ENCODE assay signal across 8 mouse cellular contexts in the genomic region with DNA sequence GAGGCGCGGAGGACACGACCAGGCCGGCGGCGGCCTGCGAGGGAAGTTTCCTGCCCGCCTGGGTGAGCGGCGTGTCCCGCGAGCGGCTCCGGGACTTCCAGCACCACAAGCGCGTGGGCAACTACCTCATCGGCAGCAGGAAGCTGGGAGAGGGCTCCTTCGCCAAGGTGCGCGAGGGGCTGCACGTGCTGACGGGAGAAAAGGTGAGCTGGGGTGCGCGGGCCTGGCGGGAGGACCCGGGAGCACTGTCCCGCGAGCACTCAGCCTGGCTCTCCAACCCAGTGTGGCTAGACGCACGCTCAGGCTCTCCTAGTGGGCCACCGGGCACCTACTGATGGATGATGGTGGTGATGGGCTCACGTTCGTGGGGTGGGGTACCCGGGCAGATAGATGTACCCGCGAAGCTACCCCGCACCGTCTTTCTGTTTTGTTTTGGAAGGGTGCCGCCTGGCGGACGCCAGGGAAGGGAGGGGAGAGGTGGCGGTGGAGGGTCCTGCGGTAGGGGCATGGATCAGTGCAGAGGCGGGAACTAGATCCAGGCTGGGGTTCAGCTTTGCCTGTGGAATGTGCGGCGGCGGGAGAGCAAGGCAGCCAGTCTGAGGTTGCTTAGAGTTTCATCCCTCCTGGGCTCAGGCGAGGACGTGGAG. TPM values are rescaled to one million over a fixed set of nuclear protein-coding genes. Genes with fewer than 3 reads are reported as not detected.
DNase-seq lines count a peak whose midpoint lies in the region; ATAC-seq and TF ChIP-seq lines count a peak whose summit lies in the region.

No protein-coding gene starts in this region.

- 0% methylated on average over 49 of the region's 49 CpGs for WGBS in forebrain, embryonic 16.5 days
- under 1% methylated on average over 49 of the region's 49 CpGs for WGBS in hindbrain, embryonic 15.5 days
- WGBS in limb, embryonic 15.5 days, result under 1% methylated on average over 49 of the region's 49 CpGs
- under 1% methylated on average over 39 of the region's 49 CpGs for WGBS in midbrain, postnatal 0 days

- no peaks in the 10 kb centered on the region for H3K9me3 ChIP-seq in forebrain, embryonic 16.5 days (ENCODE audit: control insufficient read depth, low read length)
- H3K9me3 ChIP-seq in hindbrain, embryonic 15.5 days, result no peaks in the 10 kb centered on the region
- H3K9me3 ChIP-seq in limb, embryonic 15.5 days, result no peaks in the 10 kb centered on the region
- no peaks in the 10 kb centered on the region for H3K9me3 ChIP-seq in midbrain, postnatal 0 days (ENCODE audit: low read length)

- H3K27ac ChIP-seq in forebrain, embryonic 16.5 days (ENCODE audit: low read length), result peak overlapping the region; percentile 99
- H3K27ac ChIP-seq in hindbrain, embryonic 15.5 days (replicated peaks), result peak overlapping the region; percentile 90
- peak overlapping the region; percentile 97 for H3K27ac ChIP-seq in limb, embryonic 15.5 days
- peak overlapping the region; percentile 80 for H3K27ac ChIP-seq in midbrain, postnatal 0 days (ENCODE audit: low read depth, low read length)

- H3K9ac ChIP-seq in forebrain, embryonic 16.5 days (replicated peaks; ENCODE audit: low read depth, low read length), result peak overlapping the region; percentile 96
- H3K9ac ChIP-seq in hindbrain, embryonic 15.5 days, result peak overlapping the region; percentile 85
- H3K9ac ChIP-seq in limb, embryonic 15.5 days, result peak overlapping the region; percentile 86
- peak overlapping the region; percentile 82 for H3K9ac ChIP-seq in midbrain, postnatal 0 days (replicated peaks; ENCODE audit: low read length, poor library complexity, severe bottlenecking)

- DNase-seq in adrenal gland, adult 18-20 months (ENCODE audit: low spot score in 2 of 2), result peak; percentile 43 to 45
- DNase-seq in adrenal gland, adult 8-10 months, result no peak
- DNase-seq in brain, embryonic 14.5 days (ENCODE audit: low read depth), result peak; percentile 86
- peak; percentile 46 for DNase-seq in midbrain, postnatal 0 days (ENCODE audit: low spot score)
- peak; percentile 21 for DNase-seq in testis, postnatal 14 days (ENCODE audit: low spot score)

- peak overlapping the region; percentile 93 for H3K4me3 ChIP-seq in forebrain, embryonic 16.5 days (replicated peaks; ENCODE audit: low read length)
- H3K4me3 ChIP-seq in hindbrain, embryonic 15.5 days, result peak overlapping the region; percentile 93
- H3K4me3 ChIP-seq in limb, embryonic 15.5 days, result peak overlapping the region; percentile 84
- peak overlapping the region; percentile 87 for H3K4me3 ChIP-seq in midbrain, postnatal 0 days (ENCODE audit: low read depth, low read length)

- TF ChIP-seq CTCF in brain, embryonic 14.5 days (IDR thresholded peaks at IDR 0.05; ENCODE audit: borderline replicate concordance, extremely low read depth, insufficient read depth, insufficient read length), result peak; percentile 65; the same call in 1 of the 2 replicates
- peak; percentile 67 for TF ChIP-seq CTCF in midbrain, postnatal 0 days (IDR thresholded peaks at IDR 0.05)

- H3K36me3 ChIP-seq in forebrain, embryonic 16.5 days (ENCODE audit: control insufficient read depth, insufficient read depth), result peaks cover 9% of the 10 kb centered on the region; the same call in 1 of the 2 replicates
- peaks cover 8% of the 10 kb centered on the region for H3K36me3 ChIP-seq in hindbrain, embryonic 15.5 days
- peaks cover 9% of the 10 kb centered on the region for H3K36me3 ChIP-seq in limb, embryonic 15.5 days
- no peaks in the 10 kb centered on the region for H3K36me3 ChIP-seq in midbrain, postnatal 0 days (ENCODE audit: insufficient read depth, low read length)

- H3K4me2 ChIP-seq in forebrain, embryonic 16.5 days (ENCODE audit: low read length), result peak overlapping the region; percentile 88
- H3K4me2 ChIP-seq in hindbrain, embryonic 15.5 days, result peak overlapping the region; percentile 82
- peak overlapping the region; percentile 84 for H3K4me2 ChIP-seq in limb, embryonic 15.5 days
- peak overlapping the region; percentile 87 for H3K4me2 ChIP-seq in midbrain, postnatal 0 days (ENCODE audit: low read depth, low read length, poor library complexity, severe bottlenecking)

- no peak for TF ChIP-seq POLR2A in brain, embryonic 14.5 days (IDR thresholded peaks at IDR 0.05; ENCODE audit: borderline replicate concordance, extremely low read depth, insufficient read depth, insufficient read length, poor library complexity, severe bottlenecking)

- peak; percentile 57 for ATAC-seq in forebrain, embryonic 16.5 days
- ATAC-seq in hindbrain, embryonic 15.5 days (ENCODE audit: low FRiP score, low read depth), result peak; percentile 64
- peak; percentile 52 for ATAC-seq in limb, embryonic 15.5 days (ENCODE audit: insufficient number of reproducible peaks, low FRiP score, low TSS enrichment, low read depth)
- peak; percentile 51 for ATAC-seq in midbrain, postnatal 0 days (ENCODE audit: low FRiP score)

- peaks cover 50% of the 10 kb centered on the region for H3K4me1 ChIP-seq in forebrain, embryonic 16.5 days (replicated peaks; ENCODE audit: control insufficient read depth, insufficient read depth, low read length)
- peaks cover 51% of the 10 kb centered on the region for H3K4me1 ChIP-seq in hindbrain, embryonic 15.5 days (replicated peaks)
- H3K4me1 ChIP-seq in limb, embryonic 15.5 days, result peaks cover 44% of the 10 kb centered on the region
- peaks cover 13% of the 10 kb centered on the region; the same call in 1 of the 2 replicates for H3K4me1 ChIP-seq in midbrain, postnatal 0 days (ENCODE audit: insufficient read depth, low read length)

- H3K27me3 ChIP-seq in forebrain, embryonic 16.5 days (replicated peaks; ENCODE audit: control insufficient read depth, insufficient read depth, low read length), result no peaks in the 10 kb centered on the region
- H3K27me3 ChIP-seq in hindbrain, embryonic 15.5 days, result no peaks in the 10 kb centered on the region; the same call in 1 of the 2 replicates
- H3K27me3 ChIP-seq in limb, embryonic 15.5 days, result no peaks in the 10 kb centered on the region; the same call in 1 of the 2 replicates
- H3K27me3 ChIP-seq in midbrain, postnatal 0 days (ENCODE audit: insufficient read depth, low read length), result 0 out of 2 replicates have a peak, but pooled peaks cover 5% of the 10 kb centered on the region

RNA-seq across cellular contexts. Expression of a gene that starts 0.8 kb away (rescaled TPM):
- total RNA-seq in adrenal gland, adult 18-20 months (2021), result 1 to 10 TPM; 2.8 to 3.7 TPM
- 10 to 100 TPM in 2 of 4 experiments, 1 to 10 TPM in 2; 5.3 to 14.9 (median 8.2) TPM for total RNA-seq in adrenal gland, adult 8-10 months (2022)
- polyA plus RNA-seq in brain, embryonic 14.5 days (2012; rRNA removed), result 14.3 and 19.4 TPM in 2 replicates
- 11.2 and 11.5 TPM in 2 replicates for polyA plus RNA-seq in forebrain, embryonic 16.5 days (2015; fragmentation: Nextera tagmentation; extraction: Ambion mirVana)
- polyA plus RNA-seq in hindbrain, embryonic 15.5 days (2015; fragmentation: Nextera tagmentation; extraction: Ambion mirVana), result 6.3 and 7.1 TPM in 2 replicates
- polyA plus RNA-seq in limb, embryonic 15.5 days (2015; fragmentation: Nextera tagmentation; extraction: Ambion mirVana), result 10.3 and 12.7 TPM in 2 replicates
- 12.8 and 14.4 TPM in 2 replicates for total RNA-seq in midbrain, postnatal 0 days (2014; rRNA removed)
- polyA plus RNA-seq in midbrain, postnatal 0 days (2015; fragmentation: Nextera tagmentation; extraction: Ambion mirVana), result 3.2 and 3.9 TPM in 2 replicates
